Comparison of ENCODE assay signal across 10 mouse cellular contexts in genomic region chr11:75092159-75092558, GRCm38 (mm10).
DNase-seq lines count a peak whose midpoint lies in the region; ATAC-seq and TF ChIP-seq lines count a peak whose summit lies in the region.
"Had no signal": no experiment of that assay in that cellular context is flagged by ENCODE, and none has a peak within 500 bp of the region (broad histone marks: within the 10 kb centered on the region; RNA-seq: fewer than 3 reads in every experiment).

No protein-coding gene starts in this region.

- no peak for TF ChIP-seq CTCF in intestine, postnatal 0 days (IDR thresholded peaks at IDR 0.05; ENCODE audit: low read depth)
- TF ChIP-seq CTCF in hindbrain, postnatal 0 days (IDR thresholded peaks at IDR 0.05; ENCODE audit: low read depth), result no peak

- no peak for ATAC-seq in intestine, embryonic 14.5 days (replicated peaks; ENCODE audit: low FRiP score, low TSS enrichment, low read depth)
- ATAC-seq in intestine, postnatal 0 days, result no peak
- ATAC-seq in hindbrain, postnatal 0 days, result 0 out of 2 replicates have a peak, but pooled peaks have one; percentile 10
- no peak for ATAC-seq in midbrain, embryonic 15.5 days (replicated peaks)

- H3K27ac ChIP-seq in intestine, embryonic 14.5 days (ENCODE audit: low read depth), result peak overlapping the region; percentile 64; the same call in 1 of the 2 replicates
- H3K27ac ChIP-seq in intestine, postnatal 0 days (ENCODE audit: low read depth, low read length), result no peak overlapping the region
- H3K27ac ChIP-seq in hindbrain, postnatal 0 days, result 0 out of 2 replicates have a peak overlapping the region, but pooled peaks have one; percentile 20
- no peak overlapping the region for H3K27ac ChIP-seq in midbrain, embryonic 15.5 days
- H3K27ac ChIP-seq: embryonic facial prominence, embryonic 15.5 days had no signal

- no peaks in the 10 kb centered on the region for H3K9me3 ChIP-seq in intestine, embryonic 14.5 days (ENCODE audit: control insufficient read depth, low read length)
- H3K9me3 ChIP-seq in intestine, postnatal 0 days (ENCODE audit: control insufficient read depth), result no peaks in the 10 kb centered on the region
- no peaks in the 10 kb centered on the region for H3K9me3 ChIP-seq in hindbrain, postnatal 0 days (ENCODE audit: low read length)
- H3K9me3 ChIP-seq in midbrain, embryonic 15.5 days, result no peaks in the 10 kb centered on the region
- H3K9me3 ChIP-seq: embryonic facial prominence, embryonic 15.5 days had no signal

- H3K4me2 ChIP-seq in intestine, embryonic 14.5 days (ENCODE audit: low read length), result no peak overlapping the region
- no peak overlapping the region for H3K4me2 ChIP-seq in intestine, postnatal 0 days (replicated peaks; ENCODE audit: low read depth)
- no peak overlapping the region for H3K4me2 ChIP-seq in hindbrain, postnatal 0 days (ENCODE audit: low read depth, low read length)
- no peak overlapping the region for H3K4me2 ChIP-seq in midbrain, embryonic 15.5 days
- H3K4me2 ChIP-seq: embryonic facial prominence, embryonic 15.5 days; liver, embryonic 11.5 days had no signal

- no peak for DNase-seq in intestine, embryonic 14.5 days (ENCODE audit: low spot score)
- peak; percentile 21 for DNase-seq in adrenal gland, adult 8-10 months
- peak; percentile 43 for DNase-seq in hindbrain, postnatal 0 days (ENCODE audit: low spot score)
- peak; percentile 65 to 81 for DNase-seq in lung, postnatal 4 days
- no peak for DNase-seq in left cerebral cortex, adult 8-10 months (ENCODE audit: low spot score in 2 of 2)
- DNase-seq in layer of hippocampus, adult 11-12 months (ENCODE audit: low spot score), result no peak

- H3K36me3 ChIP-seq in intestine, embryonic 14.5 days (ENCODE audit: control insufficient read depth, insufficient read depth, low read length), result no peaks in the 10 kb centered on the region
- H3K36me3 ChIP-seq in intestine, postnatal 0 days (ENCODE audit: control insufficient read depth, insufficient read depth), result no peaks in the 10 kb centered on the region
- no peaks in the 10 kb centered on the region for H3K36me3 ChIP-seq in hindbrain, postnatal 0 days (ENCODE audit: insufficient read depth, low read length)
- H3K36me3 ChIP-seq in midbrain, embryonic 15.5 days (replicated peaks), result no peaks in the 10 kb centered on the region
- H3K36me3 ChIP-seq: embryonic facial prominence, embryonic 15.5 days had no signal

- H3K9ac ChIP-seq in intestine, embryonic 14.5 days (ENCODE audit: low read length), result no peak overlapping the region
- H3K9ac ChIP-seq in intestine, postnatal 0 days (ENCODE audit: low read depth, low read length), result no peak overlapping the region
- no peak overlapping the region for H3K9ac ChIP-seq in hindbrain, postnatal 0 days (replicated peaks; ENCODE audit: low read length)
- no peak overlapping the region for H3K9ac ChIP-seq in midbrain, embryonic 15.5 days
- H3K9ac ChIP-seq: embryonic facial prominence, embryonic 15.5 days had no signal

- H3K4me1 ChIP-seq in intestine, embryonic 14.5 days (replicated peaks; ENCODE audit: control insufficient read depth, insufficient read depth, low read length), result peaks cover 11% of the 10 kb centered on the region
- no peaks in the 10 kb centered on the region for H3K4me1 ChIP-seq in intestine, postnatal 0 days (replicated peaks; ENCODE audit: control insufficient read depth, insufficient read depth, low read length)
- no peaks in the 10 kb centered on the region for H3K4me1 ChIP-seq in hindbrain, postnatal 0 days (ENCODE audit: insufficient read depth, low read length)
- no peaks in the 10 kb centered on the region for H3K4me1 ChIP-seq in midbrain, embryonic 15.5 days

- no peak overlapping the region for H3K4me3 ChIP-seq in intestine, embryonic 14.5 days (ENCODE audit: low read depth, low read length)
- no peak overlapping the region for H3K4me3 ChIP-seq in intestine, postnatal 0 days (ENCODE audit: low read depth, low read length)
- H3K4me3 ChIP-seq in hindbrain, postnatal 0 days (ENCODE audit: low read length), result no peak overlapping the region
- H3K4me3 ChIP-seq in midbrain, embryonic 15.5 days, result no peak overlapping the region
- H3K4me3 ChIP-seq: embryonic facial prominence, embryonic 15.5 days had no signal

- H3K27me3 ChIP-seq in intestine, embryonic 14.5 days (replicated peaks; ENCODE audit: control insufficient read depth, insufficient read depth, low read length), result no peaks in the 10 kb centered on the region
- H3K27me3 ChIP-seq in intestine, postnatal 0 days (replicated peaks; ENCODE audit: control insufficient read depth, insufficient read depth, low read length), result no peaks in the 10 kb centered on the region
- no peaks in the 10 kb centered on the region for H3K27me3 ChIP-seq in hindbrain, postnatal 0 days (ENCODE audit: insufficient read depth, low read length)
- H3K27me3 ChIP-seq in midbrain, embryonic 15.5 days (replicated peaks), result no peaks in the 10 kb centered on the region
- H3K27me3 ChIP-seq: embryonic facial prominence, embryonic 15.5 days had no signal

- WGBS in intestine, embryonic 14.5 days, result 35% methylated on average over 3 of the region's 3 CpGs
- 27% methylated on average over 3 of the region's 3 CpGs for WGBS in intestine, postnatal 0 days
- WGBS in hindbrain, postnatal 0 days, result 63% methylated on average over 3 of the region's 3 CpGs
- WGBS in midbrain, embryonic 15.5 days, result 78% methylated on average over 3 of the region's 3 CpGs

Comparison
In these comparisons a context has a peak if more than half of its experiments do, and no peak if none do; other contexts are left out.
1. H3K27ac ChIP-seq: peak in intestine, embryonic 14.5 days (single experiment) and hindbrain, postnatal 0 days (single experiment); none in intestine, postnatal 0 days (single experiment) and midbrain, embryonic 15.5 days (single experiment).
2. DNase-seq: peak in adrenal gland, adult 8-10 months (single experiment), hindbrain, postnatal 0 days (single experiment) and lung, postnatal 4 days (2 of 2); none in intestine, embryonic 14.5 days (single experiment), left cerebral cortex, adult 8-10 months (0 of 2) and layer of hippocampus, adult 11-12 months (single experiment).